Mouse (Mus musculus) hindbrain, embryonic 16.5 days (tissue): ENCODE measurements at regions not wholly inside any gene's neighbourhood (a gene's known extent, or its start where the extent isn't known, plus 50 kb on each side); places are given as distances from the start of the nearest gene placed in this dataset.

Experiments
- ATAC-seq: fragments of 200-750 bp; cut with Nextera tagmentation; 2 replicates; pipeline ENCODE4 v1.8.0; 2017; ENCODE audit warnings: moderate TSS enrichment, moderate library complexity
- H3K27ac ChIP-seq: fragments of 300-500 bp; sonication (generic); 2 replicates; pipeline ENCODE4 v1.5.1; 2014; ENCODE audit warnings: low read depth, mild to moderate bottlenecking, control low read depth, low read length, moderate library complexity
- H3K27me3 ChIP-seq: fragments of 300-500 bp; sonication (generic); replicated peaks from 2 replicates; pipeline ENCODE4 v1.6.1; 2014; ENCODE audit warnings: low read length; ENCODE audit not compliant: control insufficient read depth, insufficient read depth
- H3K36me3 ChIP-seq: fragments of 300-500 bp; sonication (generic); 2 replicates; pipeline ENCODE4 v1.6.1; 2014; ENCODE audit warnings: mild to moderate bottlenecking, low read length, moderate library complexity, mixed read lengths; ENCODE audit not compliant: control insufficient read depth, insufficient read depth
- H3K4me1 ChIP-seq: fragments of 300-500 bp; sonication (generic); 2 replicates; pipeline ENCODE4 v1.6.1; 2014; ENCODE audit warnings: low read depth, low read length; ENCODE audit not compliant: control insufficient read depth, insufficient read depth
- H3K4me2 ChIP-seq: fragments of 300-500 bp; sonication (generic); 2 replicates; pipeline ENCODE4 v1.6.1; 2014; ENCODE audit warnings: mild to moderate bottlenecking, low read length, control low read depth, moderate library complexity
- H3K4me3 ChIP-seq: fragments of 300-500 bp; sonication (generic); 2 replicates; pipeline ENCODE4 v1.5.1; 2014; ENCODE audit warnings: mild to moderate bottlenecking, low read length, control low read depth, moderate library complexity
- H3K9ac ChIP-seq: fragments of 300-500 bp; sonication (generic); 2 replicates; pipeline ENCODE4 v1.6.1; 2014; ENCODE audit warnings: low read depth, mild to moderate bottlenecking, control low read depth, low read length, moderate library complexity
- H3K9me3 ChIP-seq: fragments of 300-500 bp; sonication (generic); 2 replicates; pipeline ENCODE4 v1.6.1; 2014; ENCODE audit warnings: mild to moderate bottlenecking, low read length, moderate library complexity; ENCODE audit not compliant: control insufficient read depth
- WGBS: fragments of 180-500 bp; shearing (Covaris S2); extraction: QIAGEN DNeasy Blood & Tissue Kit; methylation state at CpG from one replicate; pipeline ENCODE4 v1.1.7; 2014; 5-methylcytosine and 5-hydroxymethylcytosine counted together

DNA sequence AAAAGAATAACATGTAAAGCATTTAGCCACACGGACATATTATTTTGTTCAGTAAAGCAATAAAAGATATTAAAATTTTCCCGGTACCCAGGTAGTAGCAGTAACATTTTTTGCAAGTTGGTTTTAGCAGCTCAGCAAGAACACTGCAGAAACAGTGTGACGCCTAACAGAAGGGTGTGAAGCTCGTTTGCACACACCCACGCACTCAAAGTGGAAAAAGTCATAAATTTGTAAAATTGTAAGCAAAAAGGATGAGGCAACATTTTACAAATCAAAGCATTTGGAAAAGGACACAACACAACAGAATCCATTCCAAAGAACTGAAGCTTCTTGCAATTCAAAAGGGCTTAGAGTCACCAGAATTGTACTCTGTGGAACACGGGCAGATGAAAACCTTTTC is 1053.6 kb upstream of the Celf2 start:
- H3K4me1 ChIP-seq, result no peaks in the 10 kb centered on the region
- no peak for ATAC-seq
- 85% methylated on average over 6 of the region's 6 CpGs for WGBS
- no peaks in the 10 kb centered on the region for H3K27me3 ChIP-seq
- H3K9me3 ChIP-seq, result no peaks in the 10 kb centered on the region
- H3K4me3 ChIP-seq, result no peak overlapping the region
- H3K4me2 ChIP-seq, result no peak overlapping the region
- H3K9ac ChIP-seq, result no peak overlapping the region
- no peaks in the 10 kb centered on the region for H3K36me3 ChIP-seq
- no peak overlapping the region for H3K27ac ChIP-seq

GRCm38 (mm10) chr2:8546116-8546515 is 1036.8 kb upstream of the Celf2 start:
- Histone ChIP-seq H3K36me3 (no peaks in the 10 kb centered on the region), H3K4me2 (no peak overlapping the region), H3K27me3 (no peaks in the 10 kb centered on the region), H3K4me1 (no peaks in the 10 kb centered on the region), H3K27ac (no peak overlapping the region), H3K4me3 (no peak overlapping the region), H3K9ac (no peak overlapping the region), H3K9me3 (no peaks in the 10 kb centered on the region)
- no peak for ATAC-seq

GRCm38 (mm10) chr2:8536842-8537241 is 1027.5 kb upstream of the Celf2 start:
- Histone ChIP-seq H3K27ac (no peak overlapping the region), H3K4me2 (no peak overlapping the region), H3K9ac (no peak overlapping the region), H3K9me3 (no peaks in the 10 kb centered on the region), H3K4me1 (no peaks in the 10 kb centered on the region), H3K36me3 (no peaks in the 10 kb centered on the region), H3K27me3 (no peaks in the 10 kb centered on the region), H3K4me3 (no peak overlapping the region)
- no peak for ATAC-seq
- WGBS, result 2% methylated on average over 1 of the region's 1 CpGs

DNA sequence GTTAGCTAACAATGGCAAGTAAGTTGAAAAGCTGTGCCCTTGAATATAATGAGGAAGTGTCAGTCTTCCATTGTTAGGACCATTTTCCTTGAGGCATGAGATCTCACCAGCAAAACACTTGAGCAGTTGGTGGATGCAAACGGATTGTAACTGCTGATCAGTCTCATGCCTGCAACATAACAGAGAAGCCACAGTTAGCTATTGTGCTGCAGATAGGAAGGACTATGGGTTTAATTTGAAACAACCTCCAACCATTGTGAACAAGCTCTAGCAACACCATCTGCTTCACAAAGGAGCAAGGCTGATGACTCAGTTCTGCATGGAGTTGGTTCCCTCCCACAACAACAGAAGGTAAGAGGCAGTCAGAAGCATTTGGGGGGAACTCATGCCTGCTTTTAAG is 989.1 kb upstream of the Celf2 start:
- H3K9me3 ChIP-seq, result no peaks in the 10 kb centered on the region
- no peak overlapping the region for H3K9ac ChIP-seq
- H3K27ac ChIP-seq, result no peak overlapping the region
- no peak overlapping the region for H3K4me2 ChIP-seq
- no peaks in the 10 kb centered on the region for H3K27me3 ChIP-seq
- 13% methylated on average over 1 of the region's 1 CpGs for WGBS
- no peak overlapping the region for H3K4me3 ChIP-seq
- H3K4me1 ChIP-seq, result no peaks in the 10 kb centered on the region
- no peaks in the 10 kb centered on the region for H3K36me3 ChIP-seq
- ATAC-seq, result no peak

DNA sequence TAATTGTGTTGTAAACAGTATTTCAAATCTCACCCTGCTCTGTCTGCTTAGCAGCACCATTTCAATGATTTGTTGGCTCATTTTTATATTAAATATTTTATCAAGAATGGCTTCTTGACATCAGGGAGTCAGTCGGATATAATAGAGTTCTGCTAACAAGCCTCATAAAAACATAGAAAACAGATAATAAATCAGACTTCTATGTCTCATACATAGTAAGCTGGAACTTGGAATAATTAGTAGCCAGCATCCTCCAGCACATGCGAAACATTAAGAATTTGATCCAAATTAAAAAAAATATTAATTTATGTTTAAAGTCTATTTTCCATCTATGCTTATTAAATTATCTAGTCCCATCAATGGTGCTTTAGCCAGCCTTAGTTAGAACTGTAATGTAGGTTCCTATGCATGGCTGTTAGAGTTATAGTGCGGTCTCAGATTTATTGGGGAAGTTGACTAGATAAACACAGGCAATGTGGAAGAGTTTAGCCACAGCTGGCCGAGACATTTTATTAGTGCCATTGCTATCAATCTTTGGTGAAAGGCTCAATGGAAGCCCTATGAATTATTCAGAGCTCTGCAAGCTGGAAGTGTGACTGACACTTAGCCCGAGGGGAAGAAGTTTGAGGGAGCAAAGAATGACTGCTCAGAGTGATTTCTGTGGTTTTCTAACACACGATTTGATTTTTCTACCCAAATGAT is 968.6 kb upstream of the Celf2 start:
- H3K27me3 ChIP-seq, result no peaks in the 10 kb centered on the region
- no peak overlapping the region for H3K9ac ChIP-seq
- no peaks in the 10 kb centered on the region for H3K36me3 ChIP-seq
- WGBS, result 38% methylated on average over 6 of the region's 6 CpGs
- ATAC-seq, result no peak
- H3K9me3 ChIP-seq, result no peaks in the 10 kb centered on the region
- H3K4me1 ChIP-seq, result no peaks in the 10 kb centered on the region
- H3K27ac ChIP-seq, result no peak overlapping the region
- no peak overlapping the region for H3K4me3 ChIP-seq
- no peak overlapping the region for H3K4me2 ChIP-seq

GRCm38 (mm10) chr2:8470546-8470945 is 961.2 kb upstream of the Celf2 start:
- no peak overlapping the region for H3K4me3 ChIP-seq
- ATAC-seq, result no peak
- H3K27ac ChIP-seq, result no peak overlapping the region
- 87% methylated on average over 1 of the region's 1 CpGs for WGBS
- H3K9me3 ChIP-seq, result no peaks in the 10 kb centered on the region
- no peak overlapping the region for H3K4me2 ChIP-seq
- H3K9ac ChIP-seq, result no peak overlapping the region
- no peaks in the 10 kb centered on the region for H3K27me3 ChIP-seq
- no peaks in the 10 kb centered on the region for H3K36me3 ChIP-seq
- no peaks in the 10 kb centered on the region for H3K4me1 ChIP-seq

GRCm38 (mm10) chr2:8468989-8469388 is 959.6 kb upstream of the Celf2 start:
- 64% methylated on average over 2 of the region's 2 CpGs for WGBS
- no peak overlapping the region for H3K4me2 ChIP-seq
- H3K9ac ChIP-seq, result no peak overlapping the region
- no peaks in the 10 kb centered on the region for H3K27me3 ChIP-seq
- no peaks in the 10 kb centered on the region for H3K4me1 ChIP-seq
- H3K4me3 ChIP-seq, result no peak overlapping the region
- H3K9me3 ChIP-seq, result no peaks in the 10 kb centered on the region
- no peak for ATAC-seq
- H3K36me3 ChIP-seq, result no peaks in the 10 kb centered on the region
- H3K27ac ChIP-seq, result no peak overlapping the region

DNA sequence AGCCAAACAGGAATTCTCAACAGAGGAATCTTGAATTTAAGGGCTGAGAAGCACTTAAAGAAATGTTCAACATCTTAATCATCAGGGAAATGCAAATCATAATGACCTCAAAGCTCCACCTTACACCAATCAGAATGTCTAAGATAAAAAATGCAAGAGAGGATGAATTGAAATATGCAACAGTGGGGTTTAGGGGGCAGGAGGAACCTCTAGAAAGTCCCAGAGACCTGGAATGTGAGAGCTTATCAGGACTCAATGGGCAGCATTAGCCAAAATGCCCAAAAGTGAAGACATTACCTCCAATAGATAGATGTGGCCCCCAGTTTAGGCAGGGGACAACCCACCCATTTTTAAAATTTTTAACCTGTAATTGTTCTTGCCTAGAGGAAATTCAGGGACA is 959.0 kb upstream of the Celf2 start:
- no peaks in the 10 kb centered on the region for H3K9me3 ChIP-seq
- H3K4me2 ChIP-seq, result no peak overlapping the region
- H3K4me1 ChIP-seq, result no peaks in the 10 kb centered on the region
- no peak overlapping the region for H3K4me3 ChIP-seq
- no peak overlapping the region for H3K27ac ChIP-seq
- no peaks in the 10 kb centered on the region for H3K36me3 ChIP-seq
- ATAC-seq, result no peak
- no peaks in the 10 kb centered on the region for H3K27me3 ChIP-seq
- no peak overlapping the region for H3K9ac ChIP-seq

GRCm38 (mm10) chr2:8467531-8468203 is 958.3 kb upstream of the Celf2 start:
- Histone ChIP-seq H3K4me1 (no peaks in the 10 kb centered on the region), H3K27me3 (no peaks in the 10 kb centered on the region), H3K36me3 (no peaks in the 10 kb centered on the region), H3K4me2 (no peak overlapping the region), H3K9ac (no peak overlapping the region), H3K4me3 (no peak overlapping the region), H3K27ac (no peak overlapping the region), H3K9me3 (no peaks in the 10 kb centered on the region)
- 52% methylated on average over 2 of the region's 2 CpGs for WGBS
- no peak for ATAC-seq
